Mouse (Mus musculus) neural tube, postnatal 0 days (tissue): Measurements from ENCODE around the gene Cnot2. TPM values are rescaled to one million over a fixed set of nuclear protein-coding genes. Genes with fewer than 3 reads are reported as not detected.

Source experiments
- microRNA-seq: library from miRNA; unstranded; fragments of <30 nt; microRNA quantifications from one replicate; pipeline ENCODE4, GENCODE M21; 2016
- polyA plus RNA-seq: library from polyadenylated mRNA; unstranded; fragments of >200 nt; fragmentation: Nextera tagmentation; extraction: Ambion mirVana; gene quantifications from 2 replicates; pipeline ENCODE4 v1.2.1, GENCODE M21; 2015

Cnot2 gene
- polyA plus RNA-seq, result 51.9 and 53.2 TPM in 2 replicates

DNA sequence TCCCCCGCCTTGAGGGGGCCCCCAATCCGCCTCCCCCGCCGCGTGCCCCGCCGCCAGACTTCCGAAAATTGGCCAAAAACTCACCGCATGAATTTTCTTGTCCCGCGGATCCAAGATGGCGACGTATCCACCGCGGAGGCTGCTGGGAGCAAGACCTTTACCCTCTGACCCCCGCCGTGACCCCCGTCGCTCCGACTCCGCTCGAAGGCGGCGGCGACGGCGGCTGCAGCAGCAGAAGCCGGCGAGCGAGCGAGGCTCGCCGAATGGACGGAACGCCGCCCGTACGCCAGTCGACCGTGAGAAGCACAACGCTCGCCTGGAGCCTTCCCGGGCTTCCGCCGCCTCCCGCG is at the start of gene Cnot2:
Gene Cnot2, minus strand, starts transcription at position 143 of the 350 bp plus-strand sequence.

DNA sequence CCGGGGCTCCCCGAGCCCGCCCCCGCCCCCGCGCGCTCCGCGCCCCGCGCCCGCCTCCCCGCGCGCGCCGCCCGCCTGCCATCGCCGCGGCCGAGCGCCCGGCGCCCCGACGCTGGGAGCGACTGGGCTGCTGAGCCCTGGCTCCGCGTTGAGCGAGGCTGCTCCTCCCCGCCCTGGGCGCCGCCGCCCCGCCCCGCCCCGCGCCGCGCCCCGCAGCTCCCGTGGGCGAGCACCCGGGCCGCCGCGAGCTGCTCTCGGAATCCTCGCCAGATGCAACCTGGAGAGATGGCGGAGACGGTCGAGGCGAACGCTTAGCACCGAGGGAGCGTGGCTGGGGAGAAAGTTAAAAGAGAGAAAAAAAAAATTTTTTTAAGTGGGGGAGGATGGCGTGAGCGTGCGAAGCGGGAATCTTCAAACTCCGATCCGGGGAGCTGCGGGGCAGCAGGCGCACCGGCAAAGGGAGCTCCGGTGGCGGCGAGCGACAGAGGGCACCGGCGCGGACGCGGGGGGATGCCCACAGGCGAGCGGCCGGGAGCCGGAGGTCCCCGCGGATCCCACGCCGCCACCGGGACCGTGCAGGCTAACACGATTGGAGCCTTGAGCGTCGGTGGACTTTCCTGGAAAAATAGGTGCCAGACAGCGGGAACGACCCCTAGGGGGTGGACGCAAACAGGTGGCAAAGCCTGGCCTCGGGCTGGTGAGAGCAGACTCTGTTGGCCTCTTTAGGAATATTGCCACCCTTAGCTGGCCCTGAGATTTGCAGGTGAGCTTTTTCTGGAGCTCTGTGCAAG is 107.4 kb downstream of the Cnot2 start, which contains the start of gene Kcnmb4:
Gene Kcnmb4, minus strand, starts transcription at position 120 of the 791 bp plus-strand sequence.

Small RNAs within 50 kb of the gene (microRNA-seq; reads per million reads assigned to microRNA genes)
- not detected for gene Gm25190

Other genes starting within 250 kb of the Cnot2 start
- gene Kcnmb4, start 107.6 kb downstream of the Cnot2 start, polyA plus RNA-seq, result 65.8 and 77.6 TPM in 2 replicates